Mouse (Mus musculus) heart, adult 2 months (tissue): ENCODE data around the gene Runx3.

Experiments
- CTCF ChIP-seq: fragments of 200-600 bp; IDR thresholded peaks from 2 replicates; pipeline ENCODE4 v1.8.1; 2022; ENCODE audit warnings: antibody characterized with exemption, mild to moderate bottlenecking, moderate library complexity
- EP300 ChIP-seq: fragments of 200-500 bp; IDR thresholded peaks from 2 replicates; pipeline ENCODE4 v1.6.1; 2011; ENCODE audit warnings: low read depth, low read length, control low read depth; ENCODE audit not compliant: insufficient read depth

- TF ChIP-seq CTCF = no peak
- TF ChIP-seq EP300 = no peak
These were observed 49.0 kb downstream of the Runx3 start for GRCm38 (mm10) chr4:135169501-135169900.
